Mouse (Mus musculus): Measurements from ENCODE around the gene Fam169a.
"Not testable (repeated sequence)": the region's sequence is repeated elsewhere in the genome, so short reads cannot be mapped to it uniquely, and the experiment has no call there.

Gene Fam169a

GRCm38 (mm10) chr13:97066649-97067550 lies at the start of gene Fam169a:
Gene Fam169a (plus strand): TSS chr13:97067286.
- DNase-seq, result no peak

- peak; percentile 55 to 57 for DNase-seq
Observed at GRCm38 (mm10) chr13:97017711-97018110, 49.4 kb upstream of the Fam169a start.

GRCm38 (mm10) chr13:97020122-97020521 lies 47.0 kb upstream of the Fam169a start:
- DNase-seq, result no peak

DNA sequence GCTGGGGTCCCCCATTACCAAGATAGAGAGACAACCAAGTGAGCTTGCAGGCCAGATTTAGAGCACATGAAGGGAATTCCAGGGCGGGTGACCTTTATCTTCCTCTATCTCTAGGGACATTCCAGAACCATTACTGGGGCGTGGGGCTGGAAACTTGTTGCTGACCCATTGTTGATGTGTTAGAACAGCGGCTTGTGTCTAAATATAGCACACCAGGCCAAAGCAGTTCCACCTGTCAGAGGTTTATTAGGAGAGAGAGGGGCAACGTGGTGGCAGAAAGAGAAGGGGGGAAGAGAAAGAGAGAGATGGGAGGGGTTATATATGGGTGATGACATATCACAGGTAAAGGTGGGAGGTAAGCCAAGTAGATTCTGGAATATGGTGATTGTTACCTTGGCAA lies 45.2 kb upstream of the Fam169a start:
- DNase-seq, result no peak

GRCm38 (mm10) chr13:97030075-97030474 lies 37.0 kb upstream of the Fam169a start:
- DNase-seq, result no peak

- no peak for DNase-seq
Observed at GRCm38 (mm10) chr13:97034262-97034661, 32.8 kb upstream of the Fam169a start, which contains the start of gene 1700029F12Rik. Gene 1700029F12Rik (minus strand): TSS chr13:97034362.

- DNase-seq, result peak; percentile 67 to 69
Observed at GRCm38 (mm10) chr13:97051158-97051557, 15.9 kb upstream of the Fam169a start.

GRCm38 (mm10) chr13:97052667-97053066 lies 14.4 kb upstream of the Fam169a start:
- peak; percentile 70 to 72 for DNase-seq

DNA sequence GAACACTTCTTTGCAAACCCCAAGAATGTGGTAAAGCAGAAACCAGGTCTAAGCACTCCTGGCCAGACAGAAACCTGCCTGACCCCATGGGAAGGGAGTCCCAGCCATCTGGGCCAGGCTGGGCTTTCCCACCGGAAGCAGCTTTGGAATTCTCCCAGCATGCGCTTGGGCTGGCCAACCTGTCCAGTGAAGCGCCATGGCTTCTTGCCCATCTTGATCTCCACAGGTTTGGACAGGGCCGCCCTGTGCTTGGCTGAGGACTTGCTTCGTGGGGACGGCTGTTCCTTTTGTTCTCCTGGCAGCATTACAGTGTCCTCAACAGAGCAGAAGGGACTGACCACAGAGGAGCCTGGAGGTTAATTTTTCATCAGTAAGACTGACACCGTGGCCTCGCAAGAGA lies 13.2 kb upstream of the Fam169a start:
- peak; percentile 80 to 81 for DNase-seq

GRCm38 (mm10) chr13:97057817-97058216 lies 9.3 kb upstream of the Fam169a start:
- DNase-seq, result no peak

DNA sequence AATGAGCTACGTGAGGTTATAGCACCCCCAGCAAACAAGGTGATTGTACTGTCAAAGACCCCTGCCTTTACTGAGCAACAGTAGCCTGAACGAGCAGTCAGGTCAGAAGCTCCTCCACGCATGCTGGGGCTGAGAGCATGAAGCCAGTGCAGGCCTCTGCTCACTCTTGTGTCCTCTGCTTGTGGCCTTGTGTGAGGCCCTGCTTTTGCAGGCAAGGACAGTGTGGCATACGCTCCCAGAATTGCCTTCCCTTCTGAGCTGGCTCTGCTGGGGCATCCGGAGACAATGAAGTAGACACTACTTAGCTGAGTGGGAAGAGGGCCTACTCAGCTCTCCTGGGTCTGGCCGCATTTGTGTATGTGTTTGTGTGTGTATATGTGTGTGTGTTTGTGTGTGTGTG lies 7.3 kb upstream of the Fam169a start:
- no peak for DNase-seq

DNA sequence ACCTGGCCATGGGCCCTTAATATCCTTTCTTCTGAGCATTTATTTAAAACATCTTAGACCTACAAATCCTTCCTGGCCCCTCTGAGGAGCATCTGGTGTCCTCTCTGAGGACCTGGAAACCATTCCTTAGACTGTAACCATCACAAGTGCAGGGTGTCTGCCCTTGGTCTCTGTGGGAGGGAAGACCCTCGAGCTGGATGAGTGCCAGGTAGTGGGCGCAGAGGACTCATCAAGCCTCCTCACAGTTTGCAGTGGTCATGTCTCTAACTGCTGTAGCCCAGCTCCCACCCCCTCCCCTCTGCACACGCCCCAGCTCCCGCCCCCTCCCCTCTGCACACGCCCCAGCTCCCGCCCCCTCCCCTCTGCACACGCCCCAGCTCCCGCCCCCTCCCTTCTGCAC lies 6.8 kb upstream of the Fam169a start:
- no peak for DNase-seq

DNA sequence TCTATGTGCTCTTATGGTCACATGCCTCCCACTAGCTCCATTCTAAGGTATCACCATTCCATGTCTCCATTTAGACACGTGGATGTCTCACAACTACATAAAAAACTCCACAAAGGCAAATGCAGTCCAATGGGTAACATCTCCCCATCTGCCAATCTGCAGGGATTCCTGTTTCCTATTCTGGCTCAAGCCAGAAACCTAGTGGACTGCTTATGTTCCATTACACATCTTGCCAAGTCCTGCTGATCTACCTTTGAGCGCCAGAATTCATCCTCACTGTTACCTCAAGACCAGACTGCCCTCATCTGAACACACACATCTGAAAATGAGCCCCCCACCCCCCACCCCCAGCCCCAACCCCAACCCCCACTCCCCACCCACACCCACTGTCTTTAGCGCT lies 4.9 kb upstream of the Fam169a start:
- peak; percentile 45 to 66 for DNase-seq

DNA sequence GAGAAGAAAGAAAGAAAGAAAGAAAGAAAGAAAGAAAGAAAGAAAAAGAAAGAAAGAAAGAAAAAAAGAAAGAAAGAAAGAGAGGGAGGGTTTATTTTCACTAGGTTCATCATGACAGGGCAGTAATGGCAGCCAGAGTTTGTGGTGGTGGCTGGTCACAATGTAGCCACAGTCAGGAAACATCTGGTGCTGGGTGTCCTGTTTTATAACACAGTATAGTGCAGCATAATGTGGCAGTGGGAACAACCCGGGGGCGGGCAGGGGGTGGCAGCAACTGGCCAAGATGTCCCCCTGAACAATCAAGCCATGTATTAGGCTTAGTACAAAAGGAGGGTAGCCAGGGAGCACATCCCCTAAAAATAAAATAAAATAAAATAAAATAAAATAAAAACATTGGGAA lies 3.7 kb upstream of the Fam169a start:
- DNase-seq, result no peak

DNA sequence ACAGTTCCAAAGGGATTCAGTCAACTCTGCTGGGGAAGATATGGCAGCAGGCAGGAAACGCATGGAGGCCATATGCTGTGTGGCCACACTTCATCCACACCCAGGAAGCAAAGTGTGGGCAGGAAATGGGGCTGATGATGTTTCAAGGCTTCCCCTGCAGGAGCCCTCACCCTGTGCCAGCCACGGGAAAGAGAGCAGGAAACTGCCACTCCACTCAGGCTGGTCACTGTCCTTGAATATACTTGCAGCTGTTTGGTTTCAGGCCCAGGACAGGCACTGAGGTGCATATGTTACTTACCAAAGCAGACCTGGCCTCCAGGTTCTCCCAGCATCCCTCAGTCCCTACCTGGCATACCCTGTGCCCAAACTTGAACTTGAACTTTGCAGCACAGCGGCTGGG lies 2.7 kb upstream of the Fam169a start:
- no peak for DNase-seq

- not testable (repeated sequence) for DNase-seq
Observed at GRCm38 (mm10) chr13:97064844-97065621, 2.1 kb upstream of the Fam169a start.

- DNase-seq, result no peak
Observed at GRCm38 (mm10) chr13:97067691-97068090, 605 bp downstream of the Fam169a start.

GRCm38 (mm10) chr13:97068151-97068550 lies 1.1 kb downstream of the Fam169a start:
- DNase-seq, result no peak

- DNase-seq, result peak; percentile 37 to 49
Observed at GRCm38 (mm10) chr13:97070931-97071625, 4.0 kb downstream of the Fam169a start.

DNA sequence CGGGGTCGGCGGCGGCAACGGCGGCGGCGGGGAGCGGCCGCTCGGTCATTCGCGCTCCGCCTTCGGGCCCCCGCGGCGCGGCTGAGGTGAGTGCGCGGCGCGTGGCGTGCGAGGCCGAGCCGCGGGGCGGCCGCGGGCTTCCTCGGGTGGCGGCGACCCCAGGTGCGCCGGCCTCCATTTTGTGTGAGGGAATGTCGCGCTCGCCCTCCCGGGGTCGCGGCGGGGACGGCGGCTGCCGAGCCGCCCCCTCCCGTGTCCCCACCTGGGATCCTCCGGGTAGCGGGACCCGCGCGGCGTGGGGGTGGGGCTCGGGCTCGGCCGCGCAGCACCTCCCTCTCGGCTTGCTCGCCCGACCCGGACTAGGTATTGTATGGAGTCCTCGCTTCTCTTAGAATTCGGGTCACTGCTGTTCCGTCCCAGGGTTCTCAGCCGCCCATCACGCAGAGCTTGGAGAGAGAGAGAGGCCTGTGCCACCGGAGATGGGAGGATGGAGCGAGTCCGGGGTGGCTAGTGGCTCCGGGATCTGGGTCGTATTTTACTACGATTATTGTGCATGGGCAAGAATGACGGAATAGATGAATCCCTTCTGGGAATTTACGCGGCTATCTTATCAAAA lies 4.6 kb downstream of the Fam169a start:
- DNase-seq, result peak; percentile 61 to 65

- DNase-seq, result no peak
Observed at GRCm38 (mm10) chr13:97073497-97073896, 6.4 kb downstream of the Fam169a start.

DNA sequence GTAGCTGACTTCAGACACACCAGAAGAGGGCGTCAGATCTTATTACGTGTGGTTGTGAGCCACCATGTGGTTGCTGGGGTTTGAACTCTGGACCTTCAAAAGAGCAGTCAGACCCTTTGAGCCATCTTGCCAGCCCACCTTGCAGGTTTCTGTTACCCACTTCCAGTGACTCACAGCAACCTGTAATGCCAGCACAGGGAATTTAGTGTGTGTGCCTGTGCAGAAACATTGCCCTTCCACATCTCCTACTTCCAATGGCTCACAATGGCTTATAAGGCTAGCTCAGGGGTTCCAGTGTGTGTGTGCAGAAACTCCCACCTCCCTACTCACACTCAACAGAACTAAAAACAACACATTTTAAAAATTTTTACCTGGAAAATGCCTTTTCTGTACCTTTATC lies 10.5 kb downstream of the Fam169a start:
- DNase-seq, result no peak

GRCm38 (mm10) chr13:97080201-97080600 lies 13.1 kb downstream of the Fam169a start:
- DNase-seq, result peak; percentile 54 to 72
